Mouse (Mus musculus) embryonic facial prominence, embryonic 14.5 days (tissue): ENCODE data around the gene Plce1. TPM values are rescaled to one million over a fixed set of nuclear protein-coding genes. Genes with fewer than 3 reads are reported as not detected.
A peak's percentile ranks its signal among the peaks of the same experiment; 100 is the strongest.

Experiments used
- ATAC-seq: fragments of 200-750 bp; cut with Nextera tagmentation; 2 replicates; pipeline ENCODE4 v1.8.0; 2017; ENCODE audit warnings: low read depth, moderate number of reproducible peaks, moderate TSS enrichment
- DNase-seq: peaks from one replicate; pipeline ENCODE4 v3.0.0-alpha.2; 2015; ENCODE audit warnings: low spot score
- H3K27ac ChIP-seq: fragments of 300-500 bp; sonication (generic); replicated peaks from 2 replicates; pipeline ENCODE4 v1.5.1; 2014; ENCODE audit warnings: low read depth, mild to moderate bottlenecking, low read length, moderate library complexity
- H3K27me3 ChIP-seq: fragments of 300-500 bp; sonication (generic); replicated peaks from 2 replicates; pipeline ENCODE4 v1.6.1; 2014; ENCODE audit warnings: low read length; ENCODE audit not compliant: control insufficient read depth, insufficient read depth
- H3K36me3 ChIP-seq: fragments of 300-500 bp; sonication (generic); 2 replicates; pipeline ENCODE4 v1.6.1; 2014; ENCODE audit warnings: low read length, mixed read lengths; ENCODE audit not compliant: control insufficient read depth, insufficient read depth
- H3K4me1 ChIP-seq: fragments of 300-500 bp; sonication (generic); 2 replicates; pipeline ENCODE4 v1.6.1; 2014; ENCODE audit warnings: antibody characterized with exemption, low read length; ENCODE audit not compliant: control insufficient read depth, insufficient read depth
- H3K4me2 ChIP-seq: fragments of 300-500 bp; sonication (generic); 2 replicates; pipeline ENCODE4 v1.6.1; 2014; ENCODE audit warnings: low read depth, mild to moderate bottlenecking, low read length, moderate library complexity, mixed read lengths
- H3K4me3 ChIP-seq: fragments of 300-500 bp; sonication (generic); 2 replicates; pipeline ENCODE4 v1.5.1; 2014; ENCODE audit warnings: low read depth, mild to moderate bottlenecking, low read length
- H3K9ac ChIP-seq: fragments of 300-500 bp; sonication (generic); 2 replicates; pipeline ENCODE4 v1.6.1; 2014; ENCODE audit warnings: low read depth, mild to moderate bottlenecking, low read length, moderate library complexity, mixed read lengths
- H3K9me3 ChIP-seq: fragments of 300-500 bp; sonication (generic); 2 replicates; pipeline ENCODE4 v1.6.1; 2016; ENCODE audit warnings: low read length; ENCODE audit not compliant: control insufficient read depth
- WGBS: fragments of 180-500 bp; shearing (Covaris S2); extraction: QIAGEN DNeasy Blood & Tissue Kit; methylation state at CpG from one replicate; pipeline ENCODE4 v1.1.7; 2014; 5-methylcytosine and 5-hydroxymethylcytosine counted together
- polyA plus RNA-seq: library from polyadenylated mRNA; unstranded; fragments of >200 nt; fragmentation: Nextera tagmentation; extraction: Ambion mirVana; gene quantifications from 2 replicates; pipeline ENCODE4 v1.2.1, GENCODE M21; 2014

The Plce1 gene
- polyA plus RNA-seq, 1 experiment from 2014 or later = 10.8 TPM

DNA sequence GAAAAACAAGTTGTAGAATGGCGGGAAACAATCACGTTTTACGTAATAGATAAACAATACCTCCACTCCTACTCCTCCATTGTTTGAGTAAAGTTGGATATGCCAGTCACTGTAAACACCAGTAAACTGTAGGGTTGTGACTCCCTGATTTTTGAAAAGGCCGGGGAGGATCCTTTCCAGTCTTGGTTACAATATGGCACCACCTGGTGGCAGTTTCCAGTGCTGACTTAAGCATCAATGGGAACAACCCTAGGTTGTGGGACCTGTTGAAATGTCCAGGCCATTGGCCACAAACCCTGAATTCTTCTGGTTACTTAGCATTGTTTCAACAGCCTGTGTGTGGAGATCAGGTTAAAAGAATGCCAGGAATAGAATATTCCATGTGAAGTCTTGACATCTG, 294.6 kb downstream of the Plce1 start:
- ATAC-seq (no peak), DNase-seq (peak; percentile 72)
- Histone ChIP-seq H3K4me2 (no peak overlapping the region), H3K9me3 (no peaks in the 10 kb centered on the region), H3K9ac (no peak overlapping the region), H3K27me3 (no peaks in the 10 kb centered on the region), H3K36me3 (0 out of 2 replicates have a peak, but pooled peaks cover under 1% of the 10 kb centered on the region), H3K4me3 (no peak overlapping the region), H3K4me1 (no peaks in the 10 kb centered on the region), H3K27ac (no peak overlapping the region)
- WGBS = 47% methylated on average over 4 of the region's 4 CpGs

DNA sequence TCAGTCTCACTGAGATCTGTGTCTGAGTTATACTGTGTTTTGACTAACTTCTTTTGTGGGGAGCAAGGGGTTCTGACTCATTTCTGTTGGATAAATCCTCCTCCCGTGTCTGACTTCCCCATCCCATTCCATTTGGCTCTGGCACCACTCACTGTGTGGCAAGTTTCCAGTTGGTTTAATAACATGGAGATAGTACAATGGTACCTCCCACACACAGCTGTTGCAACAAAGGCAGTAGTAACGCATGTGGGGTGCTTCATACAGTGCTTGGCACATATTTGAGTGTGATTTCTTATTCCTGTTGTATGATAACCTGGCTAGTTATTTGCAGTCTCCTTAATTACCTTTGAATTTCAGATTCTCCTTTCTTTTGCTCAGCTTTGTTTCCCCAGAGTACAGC, 297.9 kb downstream of the Plce1 start:
- H3K9me3 ChIP-seq = no peaks in the 10 kb centered on the region
- no peaks in the 10 kb centered on the region for H3K4me1 ChIP-seq
- 68% methylated on average over 2 of the region's 2 CpGs for WGBS
- H3K36me3 ChIP-seq = 0 out of 2 replicates have a peak, but pooled peaks cover 4% of the 10 kb centered on the region
- H3K4me2 ChIP-seq = no peak overlapping the region
- H3K9ac ChIP-seq = no peak overlapping the region
- no peak overlapping the region for H3K27ac ChIP-seq
- H3K27me3 ChIP-seq = no peaks in the 10 kb centered on the region
- ATAC-seq (no peak), DNase-seq (no peak)
- no peak overlapping the region for H3K4me3 ChIP-seq

DNA sequence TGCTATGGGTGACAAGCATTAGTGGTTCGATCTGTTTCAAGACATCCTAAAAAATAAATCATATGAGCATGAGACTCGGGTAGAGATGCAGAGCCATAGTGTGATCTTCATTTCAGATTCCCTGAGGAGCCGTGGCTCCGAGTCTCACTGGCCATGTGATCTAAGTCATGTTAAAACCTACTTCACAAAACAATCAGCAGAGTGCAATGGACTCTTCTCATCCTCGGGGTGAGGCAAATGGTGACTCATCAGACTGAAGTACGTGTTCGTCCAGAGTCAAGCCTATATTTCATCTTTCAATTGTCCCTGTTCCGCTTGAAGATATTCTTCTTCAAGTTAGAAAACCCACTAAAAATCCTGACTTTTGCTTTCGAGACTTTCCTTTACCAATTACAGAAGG, 302.6 kb downstream of the Plce1 start:
- Histone ChIP-seq H3K9ac (no peak overlapping the region), H3K27me3 (no peaks in the 10 kb centered on the region), H3K4me3 (no peak overlapping the region), H3K4me1 (no peaks in the 10 kb centered on the region), H3K36me3 (peaks cover 18% of the 10 kb centered on the region), H3K27ac (no peak overlapping the region), H3K9me3 (no peaks in the 10 kb centered on the region), H3K4me2 (no peak overlapping the region)
- DNase-seq (no peak), ATAC-seq (no peak)
- WGBS = 87% methylated on average over 9 of the region's 9 CpGs

DNA sequence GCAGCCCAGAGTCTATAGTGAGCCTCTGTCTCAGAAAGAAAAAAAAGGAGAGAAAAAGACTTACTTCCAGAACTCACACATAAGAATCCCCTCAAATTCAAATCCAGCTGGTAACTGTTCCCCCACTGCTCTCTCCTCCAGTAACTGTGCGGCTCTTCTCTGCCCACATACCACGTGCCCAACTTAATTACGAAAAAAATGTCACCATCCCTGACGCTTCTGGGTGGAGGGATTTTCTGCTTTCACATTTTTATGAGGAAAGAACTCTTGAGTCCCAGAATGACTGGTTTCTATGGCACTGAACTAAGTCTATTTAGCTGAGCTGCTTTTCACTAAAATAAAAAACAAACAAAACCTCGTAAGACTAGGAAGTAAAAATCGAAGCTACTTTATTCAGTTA, 306.8 kb downstream of the Plce1 start:
- Histone ChIP-seq H3K4me3 (no peak overlapping the region), H3K4me1 (no peaks in the 10 kb centered on the region), H3K27me3 (no peaks in the 10 kb centered on the region), H3K9ac (no peak overlapping the region), H3K4me2 (no peak overlapping the region), H3K36me3 (peaks cover 55% of the 10 kb centered on the region), H3K9me3 (no peaks in the 10 kb centered on the region), H3K27ac (no peak overlapping the region)
- WGBS = 84% methylated on average over 6 of the region's 6 CpGs
- ATAC-seq = no peak
- no peak for DNase-seq

DNA sequence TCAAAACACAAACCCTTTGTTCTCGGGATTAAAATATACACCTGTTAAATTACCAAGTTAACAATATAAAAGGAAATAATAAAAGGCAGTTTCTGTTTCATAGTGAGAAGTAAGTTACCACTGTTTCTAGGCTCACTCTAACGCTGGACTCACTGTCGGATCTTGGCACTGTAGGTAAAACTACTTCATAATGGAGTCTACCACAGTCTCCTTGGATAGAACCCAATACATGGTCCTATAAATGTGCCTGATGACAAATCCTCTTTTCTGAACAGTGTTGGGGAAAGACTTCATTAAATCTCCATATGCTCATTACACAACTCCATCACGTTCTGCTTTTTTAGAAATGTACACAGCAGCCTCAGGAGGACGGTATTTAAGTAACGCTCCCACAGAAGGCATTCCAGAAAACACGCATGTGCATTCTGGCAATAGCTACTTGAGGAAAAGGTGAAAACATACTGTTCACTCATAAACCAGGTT, 312.7 kb downstream of the Plce1 start:
- Histone ChIP-seq H3K9me3 (no peaks in the 10 kb centered on the region), H3K4me3 (no peak overlapping the region), H3K36me3 (peaks cover 94% of the 10 kb centered on the region), H3K9ac (no peak overlapping the region), H3K4me2 (no peak overlapping the region), H3K4me1 (no peaks in the 10 kb centered on the region), H3K27me3 (no peaks in the 10 kb centered on the region), H3K27ac (no peak overlapping the region)
- 91% methylated on average over 7 of the region's 7 CpGs for WGBS
- ATAC-seq (no peak), DNase-seq (no peak)

DNA sequence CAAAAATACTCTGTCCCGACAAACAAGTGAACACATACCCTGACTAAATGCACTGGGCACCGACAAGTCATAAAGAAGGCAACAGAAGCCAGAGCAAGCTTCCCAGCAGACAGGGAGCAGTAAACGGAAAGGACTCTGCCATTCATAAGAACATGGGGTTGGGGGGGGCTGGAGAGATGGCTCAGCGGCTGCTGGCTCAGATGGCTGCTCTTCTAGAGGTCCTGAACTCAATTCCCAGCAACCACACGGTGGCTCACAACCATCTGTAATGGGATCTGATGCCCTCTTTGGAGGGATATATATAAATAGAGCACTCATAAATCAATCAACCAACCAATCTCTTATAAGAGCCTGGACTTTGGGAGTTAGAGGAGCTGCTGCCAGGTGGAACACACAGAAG, 315.6 kb downstream of the Plce1 start:
- WGBS = 86% methylated on average over 5 of the region's 5 CpGs
- no peak overlapping the region for H3K4me3 ChIP-seq
- peaks cover 77% of the 10 kb centered on the region for H3K36me3 ChIP-seq

DNA sequence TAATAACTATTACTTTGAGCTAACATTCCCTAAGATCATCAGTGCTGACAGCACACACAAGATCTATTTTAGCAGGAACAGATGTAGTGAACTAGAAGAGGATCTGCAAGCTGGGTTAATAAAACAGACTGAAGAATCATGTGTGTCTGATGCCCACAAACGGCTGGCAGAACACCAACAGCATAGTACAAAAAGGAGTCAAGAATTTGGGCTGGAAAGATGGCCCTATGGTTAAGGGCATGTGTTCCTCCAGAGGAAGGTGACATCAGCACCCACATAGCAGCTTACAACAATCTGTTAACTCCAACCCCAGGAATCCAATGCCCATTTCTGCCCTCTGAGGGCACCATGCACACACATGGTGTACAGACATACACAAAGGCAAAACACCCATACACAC, 317.4 kb downstream of the Plce1 start:
- no peak overlapping the region for H3K27ac ChIP-seq
- no peak overlapping the region for H3K4me3 ChIP-seq
- no peak overlapping the region for H3K9ac ChIP-seq
- no peaks in the 10 kb centered on the region for H3K9me3 ChIP-seq
- H3K27me3 ChIP-seq = no peaks in the 10 kb centered on the region
- H3K4me1 ChIP-seq = no peaks in the 10 kb centered on the region
- H3K36me3 ChIP-seq = peaks cover 76% of the 10 kb centered on the region
- H3K4me2 ChIP-seq = no peak overlapping the region
- 89% methylated on average over 1 of the region's 1 CpGs for WGBS
- ATAC-seq (no peak), DNase-seq (no peak)

More for the DNA sequence above, 315.6 kb downstream of the Plce1 start:
- no peak for DNase-seq
- no peak overlapping the region for H3K4me2 ChIP-seq
- no peaks in the 10 kb centered on the region for H3K4me1 ChIP-seq
- no peaks in the 10 kb centered on the region for H3K9me3 ChIP-seq
- no peak for ATAC-seq
- H3K27ac ChIP-seq = no peak overlapping the region
- H3K9ac ChIP-seq = no peak overlapping the region
- H3K27me3 ChIP-seq = no peaks in the 10 kb centered on the region

DNA sequence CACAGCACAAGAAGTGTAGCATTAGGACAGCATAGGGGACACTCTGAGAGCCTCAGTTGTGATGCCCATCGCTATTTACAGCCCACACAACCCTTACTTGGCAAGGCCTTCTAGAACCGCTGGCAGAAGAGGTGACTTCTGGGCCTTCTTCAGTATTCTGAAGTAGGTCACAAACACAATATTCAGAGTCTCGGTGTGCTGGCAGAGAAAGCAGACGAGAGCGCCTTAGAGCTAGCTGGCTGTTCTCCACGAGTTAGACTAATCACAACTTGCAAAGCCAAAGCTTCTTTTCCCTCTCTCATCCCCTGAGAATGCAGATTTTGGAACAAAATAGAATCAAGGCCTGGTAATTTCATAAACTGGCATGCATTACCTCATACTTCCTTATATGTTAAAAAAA, 317.9 kb downstream of the Plce1 start:
- Histone ChIP-seq H3K27ac (no peak overlapping the region), H3K9me3 (no peaks in the 10 kb centered on the region), H3K4me1 (no peaks in the 10 kb centered on the region), H3K9ac (no peak overlapping the region), H3K4me3 (no peak overlapping the region), H3K27me3 (no peaks in the 10 kb centered on the region), H3K36me3 (peaks cover 76% of the 10 kb centered on the region), H3K4me2 (no peak overlapping the region)
- DNase-seq (no peak), ATAC-seq (no peak)
- 91% methylated on average over 6 of the region's 6 CpGs for whole genome bisulfite sequencing

DNA sequence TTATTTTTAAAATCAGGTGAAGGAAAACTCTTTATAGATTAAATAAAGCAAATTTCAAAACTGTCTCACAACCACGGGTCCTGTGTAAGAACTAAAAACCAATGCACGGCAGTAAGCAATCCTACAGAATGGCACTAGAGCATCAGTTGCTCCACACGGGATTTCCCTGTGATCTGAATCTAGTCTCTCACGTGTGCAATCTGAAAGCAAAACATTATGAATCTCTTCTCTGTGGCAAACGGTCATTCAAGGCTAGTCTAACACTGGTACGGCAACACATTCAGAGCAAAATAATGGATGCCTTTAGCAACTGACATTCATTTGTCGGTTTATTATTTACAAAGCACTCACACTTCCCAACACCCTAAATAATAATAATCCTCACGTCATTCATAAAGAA, 337.3 kb downstream of the Plce1 start:
- peaks cover 23% of the 10 kb centered on the region for H3K36me3 ChIP-seq
- H3K9ac ChIP-seq = peak overlapping the region; percentile 87
- WGBS = 39% methylated on average over 8 of the region's 8 CpGs
- no peaks in the 10 kb centered on the region for H3K27me3 ChIP-seq
- H3K9me3 ChIP-seq = no peaks in the 10 kb centered on the region
- no peak overlapping the region for H3K27ac ChIP-seq
- peak overlapping the region; percentile 80 for H3K4me2 ChIP-seq
- ATAC-seq (no peak), DNase-seq (no peak)
- peak overlapping the region; percentile 75 for H3K4me3 ChIP-seq
- H3K4me1 ChIP-seq = peaks cover 4% of the 10 kb centered on the region; the same call in 1 of the 2 replicates
